Mouse (Mus musculus): ENCODE measurements around the gene Paf1. TPM values are rescaled to one million over a fixed set of nuclear protein-coding genes. Genes with fewer than 3 reads are reported as not detected.
A peak's percentile ranks its signal among the peaks of the same experiment; 100 is the strongest.
"Not testable (repeated sequence)": the region's sequence is repeated elsewhere in the genome, so short reads cannot be mapped to it uniquely, and the experiment has no call there.

Gene Paf1
- polyA plus RNA-seq, 1 experiment from 2014 or later, result 81.9 TPM

DNA sequence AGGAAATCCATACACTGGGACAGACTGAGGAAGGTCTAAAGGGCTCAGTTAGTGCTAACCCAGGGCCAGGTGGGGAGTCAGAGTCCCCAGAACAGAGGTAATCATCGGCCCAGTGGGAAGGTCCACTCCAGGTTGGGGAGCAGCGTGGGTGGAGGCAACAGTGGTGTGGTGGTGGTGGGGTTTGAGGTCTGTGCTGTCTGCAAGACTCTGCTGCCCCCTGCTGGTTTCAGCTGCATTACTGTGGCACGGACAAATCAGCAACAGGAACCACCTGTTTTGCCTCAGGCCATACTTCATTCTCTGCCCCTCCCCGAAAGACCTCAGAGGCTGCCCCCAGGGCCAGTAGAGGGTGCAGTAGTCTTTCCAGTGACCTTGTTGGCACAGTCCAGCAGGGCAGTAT lies 6.3 kb upstream of the Paf1 start:
- peak; percentile 55; the same call in 1 of the 2 replicates for ATAC-seq (ENCODE audit: low read depth)
- WGBS, result 16% methylated on average over 4 of the region's 4 CpGs

DNA sequence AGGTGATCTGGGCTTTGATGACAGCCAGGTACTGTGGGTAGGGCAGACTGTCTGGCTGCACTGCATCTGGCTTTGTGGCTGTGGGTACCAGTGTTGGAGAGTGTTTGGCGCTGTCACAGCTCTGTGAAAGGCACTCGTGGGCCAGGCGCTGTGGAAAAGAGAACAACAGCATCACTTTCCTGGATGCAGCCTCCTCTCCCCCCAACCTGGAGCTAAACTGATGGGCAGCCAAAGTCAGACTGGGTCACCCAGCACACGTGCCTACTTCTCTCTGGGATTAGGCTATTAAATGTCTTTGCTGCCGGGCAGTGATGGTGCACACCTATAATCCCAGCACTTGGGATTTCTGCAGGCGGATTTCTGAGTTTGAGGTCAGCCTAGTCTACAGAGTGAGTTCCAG lies 5.9 kb upstream of the Paf1 start:
- 80% methylated on average over 6 of the region's 6 CpGs for WGBS
- not testable (repeated sequence) for H3K9ac ChIP-seq (replicated peaks; ENCODE audit: low read depth, low read length); H3K27me3 ChIP-seq (ENCODE audit: control insufficient read depth, insufficient read depth, low read length); H3K9me3 ChIP-seq (ENCODE audit: control insufficient read depth, low read length); H3K27ac ChIP-seq (ENCODE audit: low read depth, low read length); H3K4me1 ChIP-seq (ENCODE audit: control insufficient read depth, insufficient read depth, low read length); H3K4me3 ChIP-seq (ENCODE audit: low read depth, low read length); H3K4me2 ChIP-seq (ENCODE audit: low read depth, low read length)
- H3K36me3 ChIP-seq (ENCODE audit: control insufficient read depth, insufficient read depth, low read length), result peaks cover 22% of the 10 kb centered on the region
- 0 out of 2 replicates have a peak, but pooled peaks have one; percentile 18 for ATAC-seq (ENCODE audit: low read depth)

More for the DNA sequence above, 6.3 kb upstream of the Paf1 start:
- Histone ChIP-seq H3K9me3 (ENCODE audit: control insufficient read depth, low read length) (no peaks in the 10 kb centered on the region), H3K4me1 (ENCODE audit: control insufficient read depth, insufficient read depth, low read length) (peaks cover 2% of the 10 kb centered on the region), H3K9ac (replicated peaks; ENCODE audit: low read depth, low read length) (no peak overlapping the region), H3K27me3 (ENCODE audit: control insufficient read depth, insufficient read depth, low read length) (no peaks in the 10 kb centered on the region), H3K4me3 (ENCODE audit: low read depth, low read length) (no peak overlapping the region), H3K4me2 (ENCODE audit: low read depth, low read length) (no peak overlapping the region), H3K36me3 (ENCODE audit: control insufficient read depth, insufficient read depth, low read length) (peaks cover 22% of the 10 kb centered on the region), H3K27ac (ENCODE audit: low read depth, low read length) (no peak overlapping the region; the same call in 1 of the 2 replicates)

DNA sequence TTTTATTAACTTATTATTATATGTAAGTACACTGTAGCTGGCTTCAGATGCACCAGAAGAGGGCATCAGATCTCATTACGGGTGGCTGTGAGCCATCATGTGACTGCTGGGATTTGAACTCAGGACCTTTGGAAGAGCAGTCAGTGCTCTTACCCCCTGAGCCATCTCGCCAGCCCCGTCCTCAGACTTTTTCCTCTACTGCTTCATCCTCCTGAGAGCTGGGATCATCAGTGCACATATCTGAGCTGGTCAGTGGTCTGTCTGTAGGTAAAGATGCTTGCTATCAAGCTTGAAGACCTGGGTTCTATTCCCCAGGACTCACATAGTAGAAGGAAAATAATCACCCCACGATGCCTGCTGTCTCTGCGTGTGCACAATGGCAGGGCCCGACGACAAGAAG lies 5.4 kb upstream of the Paf1 start:
- 90% methylated on average over 7 of the region's 7 CpGs for WGBS
- not testable (repeated sequence) for H3K9me3 ChIP-seq (ENCODE audit: control insufficient read depth, low read length); H3K27me3 ChIP-seq (ENCODE audit: control insufficient read depth, insufficient read depth, low read length); H3K4me1 ChIP-seq (ENCODE audit: control insufficient read depth, insufficient read depth, low read length); H3K27ac ChIP-seq (ENCODE audit: low read depth, low read length); H3K4me3 ChIP-seq (ENCODE audit: low read depth, low read length); H3K9ac ChIP-seq (replicated peaks; ENCODE audit: low read depth, low read length); ATAC-seq (ENCODE audit: low read depth); H3K4me2 ChIP-seq (ENCODE audit: low read depth, low read length)
- H3K36me3 ChIP-seq (ENCODE audit: control insufficient read depth, insufficient read depth, low read length), result peaks cover 22% of the 10 kb centered on the region

DNA sequence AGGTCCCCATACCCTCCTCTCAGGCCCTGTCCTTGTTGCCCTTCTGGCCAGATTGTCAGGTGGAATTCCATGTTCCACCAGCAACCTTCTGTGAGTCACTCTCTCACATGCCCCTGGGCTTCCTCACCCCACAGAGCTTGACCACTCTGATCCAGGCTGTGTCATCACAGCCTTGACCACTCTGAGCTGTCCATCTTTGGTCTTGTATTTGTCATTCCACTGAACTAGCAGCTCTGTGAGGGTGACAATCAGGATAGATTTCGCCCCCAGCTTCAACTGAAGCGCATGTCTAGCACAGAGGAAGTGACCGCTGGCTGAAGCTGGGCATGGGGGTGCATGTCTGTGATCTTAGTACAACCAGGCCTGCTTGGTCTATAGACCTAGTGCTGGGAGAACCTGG lies 2.4 kb upstream of the Paf1 start:
- Histone ChIP-seq H3K4me3 (ENCODE audit: low read depth, low read length) (no peak overlapping the region), H3K36me3 (ENCODE audit: control insufficient read depth, insufficient read depth, low read length) (peaks cover 26% of the 10 kb centered on the region), H3K27me3 (ENCODE audit: control insufficient read depth, insufficient read depth, low read length) (no peaks in the 10 kb centered on the region), H3K4me2 (ENCODE audit: low read depth, low read length) (no peak overlapping the region), H3K4me1 (ENCODE audit: control insufficient read depth, insufficient read depth, low read length) (peaks cover 9% of the 10 kb centered on the region), H3K9me3 (ENCODE audit: control insufficient read depth, low read length) (no peaks in the 10 kb centered on the region), H3K27ac (ENCODE audit: low read depth, low read length) (no peak overlapping the region), H3K9ac (replicated peaks; ENCODE audit: low read depth, low read length) (no peak overlapping the region)
- no peak for ATAC-seq (ENCODE audit: low read depth)
- WGBS, result 100% methylated on average over 3 of the region's 3 CpGs

GRCm38 (mm10) chr7:28393272-28393951 lies 661 bp downstream of the Paf1 start:
- H3K27me3 ChIP-seq (ENCODE audit: control insufficient read depth, insufficient read depth, low read length), result no peaks in the 10 kb centered on the region
- WGBS, result 7% methylated on average over 22 of the region's 22 CpGs
- peak overlapping the region; percentile 79 for H3K27ac ChIP-seq (ENCODE audit: low read depth, low read length)
- H3K4me2 ChIP-seq (ENCODE audit: low read depth, low read length), result peak overlapping the region; percentile 91
- ATAC-seq (ENCODE audit: low read depth), result no peak
- peak overlapping the region; percentile 95 for H3K4me3 ChIP-seq (ENCODE audit: low read depth, low read length)
- no peaks in the 10 kb centered on the region for H3K9me3 ChIP-seq (ENCODE audit: control insufficient read depth, low read length)
- peak overlapping the region; percentile 85 for H3K9ac ChIP-seq (replicated peaks; ENCODE audit: low read depth, low read length)
- peaks cover 40% of the 10 kb centered on the region for H3K36me3 ChIP-seq (ENCODE audit: control insufficient read depth, insufficient read depth, low read length)
- peaks cover 9% of the 10 kb centered on the region for H3K4me1 ChIP-seq (ENCODE audit: control insufficient read depth, insufficient read depth, low read length)

DNA sequence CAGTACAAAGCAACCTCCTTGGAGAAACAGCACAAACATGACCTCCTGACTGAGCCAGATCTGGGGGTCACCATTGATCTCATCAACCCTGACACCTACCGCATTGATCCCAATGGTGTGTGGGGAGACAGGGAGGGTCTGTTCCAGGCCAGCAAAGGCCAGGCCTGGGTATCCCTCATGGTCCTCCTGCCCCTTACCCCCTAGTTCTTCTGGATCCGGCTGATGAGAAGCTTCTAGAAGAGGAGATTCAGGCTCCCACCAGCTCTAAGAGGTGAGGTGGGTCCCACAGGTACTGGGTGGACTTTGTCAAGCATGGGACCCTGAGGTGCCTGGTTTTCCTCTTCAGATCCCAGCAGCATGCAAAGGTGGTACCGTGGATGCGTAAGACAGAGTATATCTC lies 2.7 kb downstream of the Paf1 start:
- H3K36me3 ChIP-seq (ENCODE audit: control insufficient read depth, insufficient read depth, low read length), result peaks cover 33% of the 10 kb centered on the region
- no peaks in the 10 kb centered on the region for H3K9me3 ChIP-seq (ENCODE audit: control insufficient read depth, low read length)
- H3K27ac ChIP-seq (ENCODE audit: low read depth, low read length), result no peak overlapping the region
- H3K4me1 ChIP-seq (ENCODE audit: control insufficient read depth, insufficient read depth, low read length), result peaks cover 9% of the 10 kb centered on the region
- H3K4me2 ChIP-seq (ENCODE audit: low read depth, low read length), result no peak overlapping the region
- H3K9ac ChIP-seq (replicated peaks; ENCODE audit: low read depth, low read length), result no peak overlapping the region
- no peak for ATAC-seq (ENCODE audit: low read depth)
- WGBS, result 95% methylated on average over 4 of the region's 4 CpGs
- no peak overlapping the region for H3K4me3 ChIP-seq (ENCODE audit: low read depth, low read length)
- no peaks in the 10 kb centered on the region for H3K27me3 ChIP-seq (ENCODE audit: control insufficient read depth, insufficient read depth, low read length)

- Histone ChIP-seq H3K4me2 (ENCODE audit: low read depth, low read length) (no peak overlapping the region), H3K9me3 (ENCODE audit: control insufficient read depth, low read length) (no peaks in the 10 kb centered on the region), H3K9ac (replicated peaks; ENCODE audit: low read depth, low read length) (no peak overlapping the region), H3K4me3 (ENCODE audit: low read depth, low read length) (no peak overlapping the region), H3K27me3 (ENCODE audit: control insufficient read depth, insufficient read depth, low read length) (no peaks in the 10 kb centered on the region), H3K4me1 (ENCODE audit: control insufficient read depth, insufficient read depth, low read length) (peaks cover 4% of the 10 kb centered on the region), H3K27ac (ENCODE audit: low read depth, low read length) (no peak overlapping the region), H3K36me3 (ENCODE audit: control insufficient read depth, insufficient read depth, low read length) (peaks cover 54% of the 10 kb centered on the region)
- 74% methylated on average over 3 of the region's 3 CpGs for WGBS
- ATAC-seq (ENCODE audit: low read depth), result no peak
These were observed 5.2 kb downstream of the Paf1 start for GRCm38 (mm10) chr7:28398000-28398399.

DNA sequence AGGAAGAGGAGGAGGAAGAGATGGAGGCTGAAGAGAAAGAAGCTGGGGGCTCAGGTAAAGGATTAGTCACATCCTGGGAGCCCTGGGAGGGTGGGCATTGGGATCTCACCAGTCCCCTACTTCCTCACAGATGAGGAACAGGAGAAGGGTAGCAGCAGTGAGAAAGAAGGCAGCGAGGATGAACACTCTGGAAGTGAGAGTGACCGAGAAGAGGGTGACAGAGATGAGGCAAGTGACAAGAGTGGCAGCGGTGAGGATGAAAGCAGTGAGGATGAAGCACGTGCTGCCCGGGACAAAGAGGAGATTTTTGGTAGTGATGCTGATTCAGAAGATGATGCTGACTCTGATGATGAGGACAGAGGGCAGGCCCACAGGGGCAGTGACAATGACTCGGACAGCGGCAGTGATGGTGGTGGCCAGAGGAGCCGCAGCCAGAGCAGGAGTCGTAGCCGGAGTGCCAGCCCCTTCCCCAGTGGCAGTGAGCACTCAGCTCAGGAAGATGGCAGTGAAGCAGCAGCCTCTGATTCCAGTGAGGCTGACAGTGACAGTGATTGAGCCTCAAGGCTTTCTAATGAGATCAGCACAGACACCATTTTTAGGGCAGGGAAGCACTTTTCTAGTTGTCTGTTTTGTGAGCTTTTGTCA lies 6.1 kb downstream of the Paf1 start:
- Histone ChIP-seq H3K4me2 (ENCODE audit: low read depth, low read length) (no peak overlapping the region), H3K36me3 (ENCODE audit: control insufficient read depth, insufficient read depth, low read length) (peaks cover 61% of the 10 kb centered on the region), H3K4me3 (ENCODE audit: low read depth, low read length) (no peak overlapping the region), H3K4me1 (ENCODE audit: control insufficient read depth, insufficient read depth, low read length) (no peaks in the 10 kb centered on the region; the same call in 1 of the 2 replicates), H3K27me3 (ENCODE audit: control insufficient read depth, insufficient read depth, low read length) (no peaks in the 10 kb centered on the region), H3K9ac (replicated peaks; ENCODE audit: low read depth, low read length) (no peak overlapping the region), H3K27ac (ENCODE audit: low read depth, low read length) (no peak overlapping the region), H3K9me3 (ENCODE audit: control insufficient read depth, low read length) (no peaks in the 10 kb centered on the region)
- ATAC-seq (ENCODE audit: low read depth), result no peak
- 96% methylated on average over 10 of the region's 10 CpGs for WGBS

- ATAC-seq (ENCODE audit: low read depth), result no peak
- no peak overlapping the region for H3K4me3 ChIP-seq (ENCODE audit: low read depth, low read length)
- peaks cover 76% of the 10 kb centered on the region for H3K36me3 ChIP-seq (ENCODE audit: control insufficient read depth, insufficient read depth, low read length)
- no peaks in the 10 kb centered on the region for H3K4me1 ChIP-seq (ENCODE audit: control insufficient read depth, insufficient read depth, low read length)
- no peak overlapping the region for H3K9ac ChIP-seq (replicated peaks; ENCODE audit: low read depth, low read length)
- H3K9me3 ChIP-seq (ENCODE audit: control insufficient read depth, low read length), result no peaks in the 10 kb centered on the region
- H3K4me2 ChIP-seq (ENCODE audit: low read depth, low read length), result no peak overlapping the region
- no peaks in the 10 kb centered on the region for H3K27me3 ChIP-seq (ENCODE audit: control insufficient read depth, insufficient read depth, low read length)
- WGBS, result 100% methylated on average over 1 of the region's 1 CpGs
- H3K27ac ChIP-seq (ENCODE audit: low read depth, low read length), result no peak overlapping the region
These were observed 8.3 kb downstream of the Paf1 start for GRCm38 (mm10) chr7:28401030-28401429.
